Mouse (Mus musculus): ENCODE measurements around the gene Cysrt1.

DNA sequence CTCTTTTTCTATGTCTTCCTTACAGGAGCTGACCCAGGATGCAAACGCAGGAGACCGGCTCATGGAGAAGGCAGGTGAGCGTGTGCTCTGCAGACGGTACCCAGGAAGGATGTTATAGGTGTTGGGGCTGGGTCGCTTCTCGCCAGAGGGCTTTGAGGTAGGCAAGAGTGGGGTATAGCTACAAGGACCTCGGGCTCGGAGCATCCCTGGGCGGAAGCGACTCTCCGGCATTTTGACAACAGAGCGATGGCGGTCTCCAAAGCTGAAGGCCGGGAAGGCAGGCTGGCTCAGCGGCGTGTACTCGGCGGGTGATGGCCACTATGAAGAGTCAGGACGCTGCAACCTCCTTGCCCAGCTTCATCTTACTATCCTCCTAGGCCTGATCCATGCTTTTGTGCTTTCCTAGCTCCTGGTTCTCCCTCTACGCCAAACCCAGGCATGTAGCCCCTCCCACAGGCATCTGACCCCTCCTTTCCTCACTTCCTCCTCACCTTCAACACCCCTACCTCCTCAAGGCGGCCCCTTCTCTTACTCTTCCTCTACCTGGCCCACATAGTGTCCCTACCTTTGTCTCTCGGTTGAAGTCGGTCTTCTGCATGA is 28.9 kb downstream of the Cysrt1 start:
- TF ChIP-seq CTCF (IDR thresholded peaks at IDR 0.05; ENCODE audit: low read depth): no peak
- TF ChIP-seq EP300 (IDR thresholded peaks at IDR 0.05; ENCODE audit: low read depth): no peak
